Mouse (Mus musculus) adrenal gland, adult 2 months (tissue): ENCODE measurements around the gene Zfp42. TPM values are rescaled to one million over a fixed set of nuclear protein-coding genes. Genes with fewer than 3 reads are reported as not detected.

Experiments
- DNase-seq: peaks from one replicate; pipeline ENCODE4 v3.0.0; 2021
- polyA plus RNA-seq: library from polyadenylated mRNA; depleted of rRNA; stranded (reverse); fragments of >200 nt; gene quantifications from 2 replicates; pipeline ENCODE4 v1.2.3, GENCODE M21; 2012; rRNA removed
- total RNA-seq, 2 experiments: library from RNA; stranded (reverse); gene quantifications; 2 replicates each; pipeline ENCODE4 v1.2.3; 2021

The Zfp42 gene
- total and polyA plus RNA-seq, 3 experiments = not detected

- no peak for DNase-seq
Measured at GRCm38 (mm10) chr8:43251653-43252052, 55.1 kb downstream of the Zfp42 start.

GRCm38 (mm10) chr8:43248707-43249106 is 58.1 kb downstream of the Zfp42 start:
- no peak for DNase-seq

Other genes starting within 250 kb of the Zfp42 start
- not detected for gene Triml1, start 165.5 kb downstream of the Zfp42 start, total RNA-seq
- not detected in 2 replicates for gene Triml1, start 165.5 kb downstream of the Zfp42 start, polyA plus RNA-seq
- gene Triml2, start 126.4 kb downstream of the Zfp42 start, total RNA-seq = not detected
- gene Triml2, start 126.4 kb downstream of the Zfp42 start, polyA plus RNA-seq = not detected in 2 replicates
- not detected for gene Adam26b, start 221.1 kb upstream of the Zfp42 start, total RNA-seq
- not detected in 2 replicates for gene Adam26b, start 221.1 kb upstream of the Zfp42 start, polyA plus RNA-seq